Mouse (Mus musculus): ENCODE results near the gene Pkp1. TPM values are rescaled to one million over a fixed set of nuclear protein-coding genes. Genes with fewer than 3 reads are reported as not detected.

Gene Pkp1
- total RNA-seq, 1 experiment from 2014 or later = not detected

DNA sequence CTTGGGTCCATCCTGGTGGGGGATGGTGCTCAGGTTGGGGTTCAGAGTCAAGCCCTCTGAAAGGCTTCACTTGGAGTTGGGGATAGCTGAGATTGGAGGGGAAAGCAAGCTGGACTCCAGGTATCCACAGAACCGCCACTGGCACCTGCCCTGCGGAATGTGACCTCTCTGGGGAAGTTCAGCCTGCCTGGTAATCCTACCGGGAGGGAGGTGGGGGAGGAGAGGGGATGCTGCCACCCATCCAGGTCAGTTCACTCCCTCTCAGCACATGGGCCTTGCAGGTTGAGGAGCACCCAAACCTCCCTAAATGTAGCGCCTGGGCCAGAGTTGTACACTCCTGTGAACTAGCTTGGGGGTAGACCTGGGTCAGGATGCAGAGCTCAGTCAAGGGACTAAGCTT lies 62.9 kb downstream of the Pkp1 start:
- DNase-seq = no peak

DNA sequence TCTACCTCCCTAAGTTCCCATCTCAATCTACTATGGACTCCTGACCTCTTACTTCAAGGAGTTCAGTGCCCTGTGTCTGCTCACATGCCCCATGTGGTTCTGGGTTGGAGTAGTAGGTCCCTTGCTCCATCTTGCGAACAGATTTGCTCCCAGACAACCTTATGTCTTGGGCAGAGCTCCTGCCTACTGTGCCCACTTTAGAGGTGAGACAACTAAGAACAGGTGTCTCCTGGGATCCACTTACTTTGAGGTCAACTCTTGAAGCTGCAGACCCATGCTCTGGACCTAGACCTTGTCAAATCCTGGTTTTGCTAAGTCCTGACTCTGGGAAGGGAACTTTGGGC lies 63.7 kb downstream of the Pkp1 start:
- DNase-seq = no peak

- no peak for DNase-seq
Observed at GRCm38 (mm10) chr1:135854591-135855343, 64.2 kb downstream of the Pkp1 start.

- DNase-seq = no peak
Observed at GRCm38 (mm10) chr1:135853200-135853599, 65.8 kb downstream of the Pkp1 start.

DNA sequence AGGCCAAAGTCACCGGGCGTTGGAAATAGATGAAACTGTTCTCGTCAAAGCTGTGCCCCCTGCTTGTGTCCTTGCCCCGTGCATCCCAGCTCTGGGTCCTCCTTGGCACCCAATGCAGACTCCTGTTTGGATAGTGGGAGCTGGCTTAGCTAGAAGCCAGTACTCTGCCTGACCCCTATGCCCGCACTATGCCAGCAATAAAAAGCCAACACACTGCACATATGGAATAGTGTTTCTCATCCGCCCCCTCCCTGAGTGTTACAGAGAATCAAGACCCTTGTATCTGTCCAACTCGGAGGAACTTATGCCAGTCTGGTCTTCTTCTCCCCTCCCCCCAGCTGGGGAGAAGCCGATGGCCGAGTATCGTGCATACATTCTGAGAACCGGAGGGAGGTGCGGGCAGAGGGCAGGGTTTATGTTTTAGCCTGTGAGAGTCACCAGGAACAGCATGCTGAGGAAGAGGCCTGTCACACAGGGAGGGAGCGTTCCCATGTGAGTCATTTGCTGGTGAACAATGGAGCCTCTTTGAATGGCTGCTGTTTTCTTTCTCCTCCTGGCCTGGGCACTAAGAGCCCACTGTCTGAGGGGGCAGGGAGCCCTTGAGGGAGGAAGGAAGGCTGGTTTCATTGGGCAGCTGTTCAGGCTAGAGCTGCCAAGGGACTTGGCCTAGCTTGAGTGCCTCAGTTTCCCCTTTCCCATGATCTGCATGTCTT lies 66.8 kb downstream of the Pkp1 start:
- DNase-seq = no peak

DNA sequence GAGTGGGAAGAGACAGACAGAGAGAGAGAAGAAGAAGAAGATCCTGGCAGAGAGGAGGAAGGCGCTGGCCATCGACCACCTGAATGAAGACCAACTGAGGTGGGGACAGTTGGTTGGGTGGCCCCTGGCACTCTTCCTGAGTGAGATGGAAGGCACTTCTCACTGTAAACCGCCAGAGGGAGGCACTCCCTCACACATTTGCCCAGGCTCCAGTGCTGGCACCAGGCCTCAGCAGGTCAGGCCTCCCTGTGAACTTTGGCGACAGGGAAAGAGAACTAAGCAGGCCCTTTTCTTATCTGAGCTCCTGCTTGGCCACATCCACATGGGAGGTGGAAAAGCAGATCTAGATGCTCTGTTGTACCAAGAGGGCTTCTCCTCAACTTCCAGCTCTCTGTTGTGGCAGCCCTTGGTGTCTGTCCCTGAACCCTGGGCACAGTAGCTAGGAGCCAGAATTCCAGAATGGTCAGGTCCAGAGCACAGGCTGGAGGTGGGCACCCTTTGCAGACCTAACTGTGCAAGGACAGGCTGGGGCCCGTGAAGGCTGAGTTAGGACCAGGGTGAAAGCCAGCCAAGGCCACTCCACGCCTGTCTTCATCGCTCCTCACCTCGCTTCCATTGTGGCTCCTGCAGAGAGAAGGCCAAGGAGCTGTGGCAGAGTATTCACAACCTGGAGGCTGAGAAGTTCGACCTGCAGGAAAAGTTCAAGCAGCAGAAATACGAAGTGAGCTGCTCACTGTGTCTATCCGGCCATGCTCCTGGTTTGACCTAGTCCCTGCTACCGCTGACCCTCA lies 68.1 kb downstream of the Pkp1 start:
- DNase-seq = peak; percentile 35

DNA sequence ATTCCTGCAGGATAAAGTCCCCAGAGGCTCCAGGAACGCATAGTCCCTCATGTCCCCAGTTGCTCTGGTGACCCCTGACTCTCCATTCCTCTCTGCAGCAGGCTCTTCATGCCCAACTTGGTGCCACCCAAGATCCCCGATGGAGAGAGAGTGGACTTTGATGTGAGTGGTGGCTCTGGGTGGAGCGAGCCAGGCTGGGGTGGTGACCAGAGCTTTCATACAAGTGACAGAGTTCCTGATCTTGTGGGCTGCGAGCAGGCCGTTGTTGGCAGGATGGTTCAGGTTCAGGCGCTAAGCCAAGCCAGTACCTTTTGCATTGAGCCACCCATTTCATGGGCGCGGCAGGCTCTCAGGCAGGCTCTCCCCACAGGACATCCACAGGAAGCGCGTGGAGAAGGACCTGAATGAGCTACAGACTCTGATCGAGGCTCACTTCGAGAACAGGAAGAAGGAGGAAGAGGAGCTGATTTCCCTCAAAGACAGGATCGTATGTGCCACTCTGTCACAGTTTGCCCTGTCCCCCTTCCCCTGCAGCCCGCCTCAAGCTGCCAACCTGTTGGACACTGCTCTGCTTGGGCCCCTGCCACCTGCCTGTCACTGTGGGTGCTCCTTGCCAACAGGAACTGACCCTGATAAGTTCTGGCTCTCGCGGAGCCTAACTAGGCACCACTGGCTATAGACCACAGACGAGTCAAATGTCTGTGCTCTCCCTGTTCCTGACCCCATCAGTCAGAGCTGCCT lies 71.2 kb downstream of the Pkp1 start:
- no peak for DNase-seq

DNA sequence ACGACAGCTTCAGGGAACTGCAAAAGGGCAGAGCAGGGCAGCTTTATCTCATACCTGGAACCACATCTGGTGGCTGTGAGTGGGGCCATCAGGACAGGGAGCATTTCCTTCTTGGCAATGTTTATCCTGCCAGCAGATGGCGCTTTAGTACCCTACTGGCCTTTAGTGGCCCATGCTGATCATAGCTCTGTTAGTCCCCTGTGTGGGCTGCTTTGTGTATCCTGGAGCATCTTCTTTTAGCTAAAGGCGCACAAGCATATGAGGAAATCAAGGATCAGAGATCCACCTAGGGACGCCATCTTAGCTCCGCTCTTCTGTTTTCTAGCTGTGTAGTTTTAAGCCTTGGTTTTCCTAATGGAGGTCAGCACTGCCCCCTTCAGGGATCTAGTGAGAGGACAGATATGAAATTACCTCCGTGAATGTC lies 71.9 kb downstream of the Pkp1 start:
- peak; percentile 40 for DNase-seq

GRCm38 (mm10) chr1:135846632-135847031 lies 72.4 kb downstream of the Pkp1 start:
- no peak for DNase-seq

GRCm38 (mm10) chr1:135844481-135844880 lies 74.5 kb downstream of the Pkp1 start:
- no peak for DNase-seq

GRCm38 (mm10) chr1:135843519-135844262 lies 75.3 kb downstream of the Pkp1 start:
- no peak for DNase-seq

GRCm38 (mm10) chr1:135840675-135841395 lies 78.2 kb downstream of the Pkp1 start:
- DNase-seq = no peak

DNA sequence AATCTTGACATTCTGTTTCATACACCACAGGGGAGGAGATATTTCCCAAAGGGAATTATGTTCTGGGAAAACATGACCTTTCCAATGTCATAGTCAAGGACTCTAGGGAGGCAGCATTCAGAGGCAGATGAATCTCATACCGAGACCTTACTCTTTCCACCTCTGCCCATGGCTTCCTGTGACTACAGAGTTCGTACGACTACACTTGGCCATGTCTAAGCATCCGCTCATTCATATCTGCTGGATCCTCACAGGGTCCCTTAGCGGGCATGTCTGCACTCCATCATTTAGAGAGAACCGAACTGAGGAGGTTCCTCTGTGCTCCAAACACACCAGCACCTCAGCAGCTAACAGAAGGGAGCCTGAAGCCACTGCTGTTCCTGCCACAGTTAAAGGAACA lies 79.9 kb downstream of the Pkp1 start:
- no peak for DNase-seq

DNA sequence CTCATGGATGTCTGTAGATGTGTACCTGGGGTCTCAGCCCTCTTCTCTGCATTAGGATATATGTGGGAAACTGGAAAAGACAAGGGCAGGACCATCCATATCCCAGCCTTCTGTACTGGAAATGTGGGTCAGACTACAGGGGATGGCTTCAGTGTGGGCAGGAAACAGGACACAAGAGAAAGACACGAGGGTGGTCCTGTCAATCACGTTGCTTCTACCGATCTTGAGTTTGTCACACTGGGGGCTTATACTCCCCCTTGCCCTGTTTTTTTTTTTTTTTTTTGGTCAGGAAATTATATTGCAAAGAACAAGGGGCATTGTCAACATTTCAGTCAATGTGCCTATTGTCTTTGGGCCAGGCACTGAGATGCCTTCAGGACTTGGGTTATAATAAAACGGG lies 80.4 kb downstream of the Pkp1 start:
- DNase-seq = no peak

GRCm38 (mm10) chr1:135835716-135836483 lies 83.1 kb downstream of the Pkp1 start, which contains the start of gene Tnnt2:
Tnnt2 (plus strand) TSS chr1:135836354.
- DNase-seq = no peak

DNA sequence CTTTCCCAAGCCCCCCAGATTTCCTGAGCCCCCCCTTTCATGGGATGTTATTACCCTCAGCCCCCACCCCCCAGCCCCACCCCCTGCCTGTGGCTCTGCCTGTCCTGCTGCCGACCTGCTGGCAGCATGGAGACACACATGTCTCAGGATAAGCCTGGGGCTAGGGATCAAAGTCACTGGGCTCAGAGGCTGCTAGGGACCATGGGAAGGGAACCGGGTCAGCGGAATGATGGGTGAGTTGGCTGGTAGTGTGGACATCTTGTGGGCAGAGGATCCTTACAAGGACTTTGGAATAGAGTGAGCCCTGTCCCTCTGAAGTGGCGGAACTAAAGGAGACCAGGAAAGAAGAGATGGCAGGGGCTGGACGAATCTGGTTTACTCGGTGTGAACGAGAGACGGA lies 84.0 kb downstream of the Pkp1 start:
- no peak for DNase-seq

DNA sequence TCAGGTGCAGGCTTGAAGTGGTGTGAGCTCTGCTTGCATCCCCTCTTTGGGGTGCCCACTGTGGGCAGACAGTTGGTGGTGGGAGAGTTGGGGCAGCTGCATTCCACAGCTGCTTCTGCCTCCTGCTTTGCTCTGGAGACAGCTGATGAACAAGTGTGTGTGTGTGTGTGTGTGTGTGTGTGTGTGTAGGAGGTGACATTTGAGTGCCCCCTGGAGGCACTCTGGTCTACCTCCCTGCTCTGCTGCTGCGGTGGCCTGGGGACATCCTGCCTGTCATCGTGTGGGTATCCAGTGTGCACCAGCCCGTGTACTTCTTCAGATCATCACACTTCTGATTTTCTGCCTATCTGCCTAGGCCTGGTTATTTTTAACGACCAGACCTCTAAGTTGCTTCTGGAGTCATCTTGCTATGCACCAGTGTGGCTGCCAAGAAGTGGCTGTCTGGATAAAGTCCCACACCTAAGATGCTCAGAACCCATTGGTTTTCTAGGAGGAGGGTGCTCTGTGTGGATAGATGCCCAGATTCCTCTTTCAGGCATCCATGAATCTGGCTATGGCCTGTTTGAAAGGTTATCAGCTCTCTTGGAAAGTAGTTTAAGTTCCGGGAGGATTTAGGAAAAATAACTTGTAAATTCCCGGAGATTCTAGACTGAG lies 84.7 kb downstream of the Pkp1 start:
- DNase-seq = no peak

DNA sequence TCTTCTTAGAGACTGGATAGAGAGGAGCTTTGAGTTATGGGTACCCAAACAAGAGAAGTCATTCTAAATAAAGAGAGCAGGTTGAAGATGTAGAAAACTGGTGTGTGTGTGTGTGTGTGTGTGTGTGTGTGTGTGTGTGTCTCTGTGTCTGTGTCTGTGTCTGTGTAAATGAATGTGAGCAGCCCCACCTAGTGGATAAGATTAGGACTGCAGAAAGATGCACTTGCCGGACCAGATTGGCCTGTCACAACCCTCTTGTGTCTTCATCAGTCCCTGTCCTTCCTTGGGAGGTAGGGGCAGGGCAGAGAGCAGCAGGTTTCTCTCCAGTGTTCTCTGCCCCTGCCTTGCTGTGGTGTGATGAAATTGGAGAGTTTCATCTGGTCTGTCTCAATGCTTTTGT lies 90.1 kb downstream of the Pkp1 start:
- DNase-seq = no peak

DNA sequence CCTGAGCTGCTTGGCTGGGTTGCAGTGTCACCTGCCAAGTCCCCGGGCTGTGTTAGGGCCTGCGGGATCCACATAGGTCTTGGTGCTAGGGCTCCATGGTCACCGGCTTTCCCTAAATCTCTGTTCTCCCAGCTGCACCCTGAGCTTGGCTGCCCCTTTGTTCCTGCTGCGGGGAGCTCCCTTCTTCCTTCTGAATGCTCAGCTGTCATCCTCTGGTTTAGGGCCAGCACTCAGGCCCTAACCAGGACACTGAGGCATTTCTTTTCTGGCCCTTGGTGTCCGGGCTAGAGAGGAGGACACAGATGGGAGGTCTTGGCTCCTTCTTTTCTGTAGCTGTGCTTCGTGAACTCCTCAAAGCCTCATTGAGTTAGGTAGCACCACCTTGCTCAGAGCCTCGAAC lies 97.2 kb downstream of the Pkp1 start:
- no peak for DNase-seq
